Mouse (Mus musculus): ENCODE data around the gene Galnt17.

- no peak for TF ChIP-seq CTCF (IDR thresholded peaks at IDR 0.05; ENCODE audit: low read depth, low read length)
- no peak for TF ChIP-seq POLR2A (IDR thresholded peaks at IDR 0.05; ENCODE audit: extremely low read depth, insufficient read depth, low read length)
Measured at GRCm38 (mm10) chr5:131233828-131234227, 74.5 kb downstream of the Galnt17 start.

All from liver, adult 2 months (tissue).